Mouse (Mus musculus): ENCODE results near the gene Abcc4. TPM values are rescaled to one million over a fixed set of nuclear protein-coding genes. Genes with fewer than 3 reads are reported as not detected.

Abcc4 gene
- total and polyA plus RNA-seq, 2 experiments from 2014 or later: 2.0 to 4.1 TPM

DNA sequence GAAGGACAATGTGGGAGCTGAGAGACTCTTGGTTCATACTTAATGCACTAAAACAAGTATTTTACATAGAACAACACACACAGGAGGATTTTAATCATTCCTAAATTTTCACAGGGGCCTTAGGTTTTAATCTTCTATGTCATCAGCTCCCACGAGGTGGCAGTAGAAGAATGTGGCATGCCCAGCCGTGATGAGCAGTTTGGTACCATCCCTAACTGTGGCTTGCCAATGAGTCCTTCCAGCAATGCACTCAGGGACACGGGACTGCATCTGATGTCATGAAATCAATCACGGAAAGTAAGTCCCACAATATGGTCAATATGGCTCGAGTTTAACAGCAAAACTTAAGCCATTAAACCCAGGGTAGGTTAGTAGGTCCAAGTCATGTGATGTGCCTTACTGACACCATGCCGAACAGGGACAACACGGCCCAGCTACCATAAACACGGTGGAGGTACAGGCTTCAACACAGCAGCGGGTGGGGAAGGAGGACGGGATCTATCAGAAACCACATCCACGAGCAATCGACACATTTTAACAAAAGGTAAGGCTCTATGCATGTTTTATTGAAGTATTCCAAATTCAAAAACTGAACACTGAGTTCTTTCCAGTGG, 89.2 kb downstream of the Abcc4 start:
- Histone ChIP-seq H3K9ac (no peak overlapping the region), H3K4me3 (ENCODE audit: low read depth, low read length) (no peak overlapping the region), H3K4me2 (ENCODE audit: low read depth) (no peak overlapping the region), H3K27ac (ENCODE audit: low read depth, low read length) (no peak overlapping the region), H3K36me3 (ENCODE audit: insufficient read depth) (no peaks in the 10 kb centered on the region), H3K9me3 (ENCODE audit: low read length) (no peaks in the 10 kb centered on the region), H3K4me1 (ENCODE audit: insufficient read depth) (no peaks in the 10 kb centered on the region), H3K27me3 (ENCODE audit: insufficient read depth, low read length) (no peaks in the 10 kb centered on the region)
- DNase-seq: peak; percentile 86
- peak; percentile 90 for TF ChIP-seq CTCF (IDR thresholded peaks at IDR 0.05; ENCODE audit: low read depth)
- ATAC-seq: peak; percentile 90
- 64% methylated on average over 12 of the region's 12 CpGs for WGBS

DNA sequence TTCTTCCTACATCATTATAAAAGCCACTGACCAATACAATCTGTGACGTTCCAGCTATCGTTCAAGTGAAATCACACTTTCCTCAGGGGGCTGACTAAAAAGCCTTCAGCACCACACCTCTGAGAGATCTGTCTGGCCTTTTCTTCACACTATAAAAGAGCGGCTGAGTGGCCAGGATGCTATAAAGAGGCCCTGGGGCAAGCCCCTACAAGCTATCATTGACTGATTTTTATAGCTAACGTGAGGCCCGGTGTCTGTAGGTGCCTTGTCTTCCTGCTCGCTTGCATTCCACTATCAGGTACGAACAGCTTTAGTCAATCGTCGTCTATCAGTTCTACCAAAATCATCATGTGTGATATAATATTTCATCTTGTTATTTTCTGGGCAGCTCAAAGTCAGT, 92.3 kb downstream of the Abcc4 start:
- no peak overlapping the region for H3K27ac ChIP-seq (ENCODE audit: low read depth, low read length)
- H3K9ac ChIP-seq: no peak overlapping the region
- TF ChIP-seq CTCF (IDR thresholded peaks at IDR 0.05; ENCODE audit: low read depth): no peak
- no peaks in the 10 kb centered on the region for H3K36me3 ChIP-seq (ENCODE audit: insufficient read depth)
- DNase-seq: no peak
- no peaks in the 10 kb centered on the region for H3K9me3 ChIP-seq (ENCODE audit: low read length)
- H3K4me1 ChIP-seq (ENCODE audit: insufficient read depth): 0 out of 2 replicates have a peak, but pooled peaks cover 4% of the 10 kb centered on the region
- no peaks in the 10 kb centered on the region for H3K27me3 ChIP-seq (ENCODE audit: insufficient read depth, low read length)
- no peak for ATAC-seq
- 78% methylated on average over 9 of the region's 9 CpGs for WGBS
- no peak overlapping the region for H3K4me3 ChIP-seq (ENCODE audit: low read depth, low read length)
- H3K4me2 ChIP-seq (ENCODE audit: low read depth): no peak overlapping the region

DNA sequence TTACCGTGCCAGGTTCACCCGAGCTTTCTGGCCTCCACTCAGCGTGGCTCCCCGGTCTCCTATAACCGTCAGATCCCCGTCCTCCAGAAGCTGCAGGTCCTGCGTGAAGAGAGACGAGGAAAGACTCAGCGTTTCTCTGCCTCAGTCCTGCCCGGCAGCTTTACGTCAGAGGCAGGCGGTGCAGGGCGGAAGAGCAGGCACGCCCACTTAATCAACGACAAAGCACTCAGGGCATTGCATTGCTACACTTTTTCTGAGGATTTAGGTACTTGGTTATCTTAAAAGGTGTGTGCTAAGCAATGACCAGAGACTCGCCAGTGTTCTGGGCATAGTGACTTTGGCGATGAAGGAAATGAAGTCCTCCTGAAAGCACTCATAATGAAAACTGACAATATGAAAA, 94.3 kb downstream of the Abcc4 start:
- Histone ChIP-seq H3K4me3 (ENCODE audit: low read depth, low read length) (no peak overlapping the region), H3K9ac (no peak overlapping the region), H3K27me3 (ENCODE audit: insufficient read depth, low read length) (no peaks in the 10 kb centered on the region), H3K36me3 (ENCODE audit: insufficient read depth) (no peaks in the 10 kb centered on the region), H3K4me1 (ENCODE audit: insufficient read depth) (0 out of 2 replicates have a peak, but pooled peaks cover 4% of the 10 kb centered on the region), H3K4me2 (ENCODE audit: low read depth) (no peak overlapping the region), H3K9me3 (ENCODE audit: low read length) (no peaks in the 10 kb centered on the region), H3K27ac (ENCODE audit: low read depth, low read length) (no peak overlapping the region)
- 82% methylated on average over 17 of the region's 17 CpGs for WGBS
- TF ChIP-seq CTCF (IDR thresholded peaks at IDR 0.05; ENCODE audit: low read depth): no peak
- ATAC-seq (no peak), DNase-seq (no peak)

DNA sequence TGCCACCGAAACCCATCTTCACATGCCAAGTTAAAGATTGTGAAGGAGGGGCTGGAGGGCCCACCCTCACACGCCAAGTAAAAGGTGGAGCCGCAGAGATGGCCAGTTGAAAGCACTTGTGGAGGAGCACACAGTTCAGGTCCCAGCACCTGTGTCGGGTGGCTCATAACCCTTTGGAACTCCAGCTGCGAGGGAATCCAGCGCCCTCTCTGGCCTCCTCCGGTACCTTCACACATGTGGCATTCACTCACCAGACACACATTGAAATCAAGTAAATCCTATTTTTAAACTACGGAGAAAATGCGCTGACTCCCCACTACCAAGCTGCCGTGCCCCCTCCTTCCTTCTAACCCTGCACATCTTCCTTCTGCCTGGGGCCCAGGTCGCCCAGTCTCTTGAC, 95.2 kb downstream of the Abcc4 start:
- Histone ChIP-seq H3K4me3 (ENCODE audit: low read depth, low read length) (no peak overlapping the region), H3K4me1 (ENCODE audit: insufficient read depth) (0 out of 2 replicates have a peak, but pooled peaks cover 4% of the 10 kb centered on the region), H3K27me3 (ENCODE audit: insufficient read depth, low read length) (no peaks in the 10 kb centered on the region), H3K4me2 (ENCODE audit: low read depth) (no peak overlapping the region), H3K36me3 (ENCODE audit: insufficient read depth) (no peaks in the 10 kb centered on the region), H3K9me3 (ENCODE audit: low read length) (no peaks in the 10 kb centered on the region), H3K9ac (no peak overlapping the region), H3K27ac (ENCODE audit: low read depth, low read length) (no peak overlapping the region)
- ATAC-seq (no peak), DNase-seq (no peak)
- 98% methylated on average over 11 of the region's 11 CpGs for WGBS
- TF ChIP-seq CTCF (IDR thresholded peaks at IDR 0.05; ENCODE audit: low read depth): 0 out of 2 replicates have a peak, but pooled peaks have one; percentile 6

DNA sequence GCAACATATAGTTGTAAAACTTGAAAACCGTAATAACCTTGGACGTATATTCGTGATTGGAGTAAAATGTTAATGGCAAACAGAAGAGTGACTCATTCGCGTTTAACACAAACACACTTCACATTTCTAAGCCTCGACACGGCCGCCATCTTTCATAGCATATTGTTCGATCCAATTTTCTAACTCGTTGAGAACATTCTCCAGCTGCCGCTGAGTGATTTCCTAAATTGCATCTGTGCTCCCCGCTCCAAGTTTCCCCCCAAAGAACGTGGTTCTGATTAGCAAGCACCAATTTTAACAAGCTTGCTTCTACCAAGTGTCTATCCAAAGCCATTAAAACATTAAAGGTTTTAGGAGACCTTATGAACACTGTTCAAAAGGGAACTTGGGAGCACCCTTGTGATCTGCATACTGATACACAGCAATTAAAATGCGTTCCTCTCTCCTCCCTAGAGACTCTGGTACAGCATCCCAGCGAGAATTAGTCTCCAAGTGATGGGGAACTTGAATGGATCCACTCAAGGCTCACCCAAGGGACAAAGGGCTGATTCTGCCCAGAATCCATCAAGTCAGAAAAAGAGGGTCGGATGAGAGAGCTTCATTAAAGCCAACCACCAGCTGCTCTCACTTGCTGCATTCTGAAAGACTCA, 97.1 kb downstream of the Abcc4 start:
- H3K27ac ChIP-seq (ENCODE audit: low read depth, low read length): 0 out of 2 replicates have a peak overlapping the region, but pooled peaks have one; percentile 35
- ATAC-seq: peak; percentile 87
- no peaks in the 10 kb centered on the region for H3K27me3 ChIP-seq (ENCODE audit: insufficient read depth, low read length)
- H3K4me1 ChIP-seq (ENCODE audit: insufficient read depth): 0 out of 2 replicates have a peak, but pooled peaks cover 4% of the 10 kb centered on the region
- H3K36me3 ChIP-seq (ENCODE audit: insufficient read depth): no peaks in the 10 kb centered on the region
- H3K9me3 ChIP-seq (ENCODE audit: low read length): no peaks in the 10 kb centered on the region
- no peak for TF ChIP-seq CTCF (IDR thresholded peaks at IDR 0.05; ENCODE audit: low read depth)
- DNase-seq: peak; percentile 69
- H3K9ac ChIP-seq: no peak overlapping the region
- WGBS: 16% methylated on average over 16 of the region's 16 CpGs
- H3K4me2 ChIP-seq (ENCODE audit: low read depth): no peak overlapping the region
- H3K4me3 ChIP-seq (ENCODE audit: low read depth, low read length): no peak overlapping the region

DNA sequence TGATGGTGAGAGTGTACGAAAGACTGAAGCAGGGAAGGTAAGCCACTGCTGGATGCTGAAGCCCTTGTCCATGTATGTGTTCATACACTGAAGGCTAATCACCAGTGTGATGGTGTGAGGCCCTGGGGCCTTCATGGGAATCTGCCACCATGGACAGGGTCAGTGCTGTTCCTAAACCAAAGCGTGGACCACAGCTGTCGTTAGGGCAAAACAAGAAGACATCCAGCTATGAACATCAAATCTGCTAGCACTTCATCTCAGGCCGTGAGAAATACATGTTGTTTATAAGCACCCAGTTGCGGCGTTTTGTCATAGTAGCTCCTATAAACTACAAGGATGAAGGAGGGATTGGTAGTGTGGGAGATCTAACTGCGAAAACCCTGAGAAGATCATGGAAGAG, 97.7 kb downstream of the Abcc4 start:
- H3K4me1 ChIP-seq (ENCODE audit: insufficient read depth): 0 out of 2 replicates have a peak, but pooled peaks cover 4% of the 10 kb centered on the region
- ATAC-seq (no peak), DNase-seq (no peak)
- WGBS: 89% methylated on average over 7 of the region's 7 CpGs
- 0 out of 2 replicates have a peak overlapping the region, but pooled peaks have one; percentile 35 for H3K27ac ChIP-seq (ENCODE audit: low read depth, low read length)
- no peak overlapping the region for H3K4me3 ChIP-seq (ENCODE audit: low read depth, low read length)
- no peak overlapping the region for H3K4me2 ChIP-seq (ENCODE audit: low read depth)
- no peak overlapping the region for H3K9ac ChIP-seq
- H3K9me3 ChIP-seq (ENCODE audit: low read length): no peaks in the 10 kb centered on the region
- no peaks in the 10 kb centered on the region for H3K36me3 ChIP-seq (ENCODE audit: insufficient read depth)
- H3K27me3 ChIP-seq (ENCODE audit: insufficient read depth, low read length): no peaks in the 10 kb centered on the region
- no peak for TF ChIP-seq CTCF (IDR thresholded peaks at IDR 0.05; ENCODE audit: low read depth)

DNA sequence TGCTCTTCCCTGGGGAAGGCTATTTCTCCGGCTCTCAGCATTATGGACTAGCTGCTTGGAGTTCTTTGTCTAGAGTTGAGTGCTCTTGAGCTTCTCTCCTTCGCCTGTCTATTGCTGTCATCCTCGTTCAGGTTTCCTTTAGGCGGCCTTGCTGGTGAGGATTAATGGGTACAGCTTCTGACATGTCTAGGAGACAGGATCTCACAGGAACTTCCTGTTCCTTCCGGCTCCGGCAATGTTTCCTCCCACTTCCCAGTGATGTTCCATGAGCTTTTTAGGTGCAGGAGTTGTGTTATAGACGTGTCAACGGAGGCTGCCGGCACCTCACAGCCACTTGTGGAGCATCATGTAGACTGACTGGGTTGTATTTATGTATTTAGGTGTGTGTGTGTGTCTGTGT, 99.5 kb downstream of the Abcc4 start:
- H3K9me3 ChIP-seq (ENCODE audit: low read length): no peaks in the 10 kb centered on the region
- no peaks in the 10 kb centered on the region for H3K36me3 ChIP-seq (ENCODE audit: insufficient read depth)
- no peak for TF ChIP-seq CTCF (IDR thresholded peaks at IDR 0.05; ENCODE audit: low read depth)
- H3K4me1 ChIP-seq (ENCODE audit: insufficient read depth): 0 out of 2 replicates have a peak, but pooled peaks cover 4% of the 10 kb centered on the region
- no peak for ATAC-seq
- no peak overlapping the region for H3K4me3 ChIP-seq (ENCODE audit: low read depth, low read length)
- no peaks in the 10 kb centered on the region for H3K27me3 ChIP-seq (ENCODE audit: insufficient read depth, low read length)
- H3K4me2 ChIP-seq (ENCODE audit: low read depth): no peak overlapping the region
- H3K9ac ChIP-seq: no peak overlapping the region
- no peak for DNase-seq
- WGBS: 89% methylated on average over 9 of the region's 9 CpGs
- H3K27ac ChIP-seq (ENCODE audit: low read depth, low read length): no peak overlapping the region
